Mouse (Mus musculus) heart, embryonic 13.5 days (tissue): ENCODE results near the gene Cdc27. TPM values are rescaled to one million over a fixed set of nuclear protein-coding genes. Genes with fewer than 3 reads are reported as not detected.

Experiments
- ATAC-seq: fragments of 200-750 bp; cut with Nextera tagmentation; 2 replicates; pipeline ENCODE4 v1.8.0; 2017; ENCODE audit warnings: moderate TSS enrichment; ENCODE audit not compliant: insufficient number of reproducible peaks, low FRiP score, low TSS enrichment; ENCODE audit errors: extremely low read depth
- H3K27ac ChIP-seq: fragments of 300-500 bp; sonication (generic); replicated peaks from 2 replicates; pipeline ENCODE4 v1.5.1; 2015; ENCODE audit warnings: moderate library complexity, mild to moderate bottlenecking, inconsistent platforms
- H3K27me3 ChIP-seq: fragments of 300-500 bp; sonication (generic); replicated peaks from 2 replicates; pipeline ENCODE4 v1.6.1; 2015; ENCODE audit warnings: mild to moderate bottlenecking, inconsistent platforms
- H3K36me3 ChIP-seq: fragments of 300-500 bp; sonication (generic); 2 replicates; pipeline ENCODE4 v1.6.1; 2015; ENCODE audit warnings: mild to moderate bottlenecking, inconsistent platforms
- H3K4me1 ChIP-seq: fragments of 300-500 bp; sonication (generic); 2 replicates; pipeline ENCODE4 v1.6.1; 2015; ENCODE audit warnings: inconsistent platforms
- H3K4me2 ChIP-seq: fragments of 300-500 bp; sonication (generic); 2 replicates; pipeline ENCODE4 v1.6.1; 2015; ENCODE audit warnings: inconsistent platforms, mild to moderate bottlenecking, moderate library complexity
- H3K4me3 ChIP-seq: fragments of 300-500 bp; sonication (generic); 2 replicates; pipeline ENCODE4 v1.5.1; 2015; ENCODE audit warnings: moderate library complexity, mild to moderate bottlenecking, inconsistent platforms
- H3K9ac ChIP-seq: fragments of 300-500 bp; sonication (generic); 2 replicates; pipeline ENCODE4 v1.6.1; 2015; ENCODE audit warnings: inconsistent platforms, mild to moderate bottlenecking, moderate library complexity
- H3K9me3 ChIP-seq: fragments of 300-500 bp; sonication (generic); 2 replicates; pipeline ENCODE4 v1.6.1; 2016; ENCODE audit warnings: inconsistent platforms
- WGBS: fragments of 180-500 bp; shearing (Covaris S2); methylation state at CpG from one replicate; pipeline ENCODE4 v1.1.7; 2015; ENCODE audit warnings: mixed read lengths; 5-methylcytosine and 5-hydroxymethylcytosine counted together
- polyA plus RNA-seq: library from polyadenylated mRNA; unstranded; fragments of >200 nt; fragmentation: Nextera tagmentation; extraction: Ambion mirVana; gene quantifications from 2 replicates; pipeline ENCODE4 v1.2.1, GENCODE M21; 2015

Cdc27 gene
- polyA plus RNA-seq = 31.7 TPM in 2 replicates

DNA sequence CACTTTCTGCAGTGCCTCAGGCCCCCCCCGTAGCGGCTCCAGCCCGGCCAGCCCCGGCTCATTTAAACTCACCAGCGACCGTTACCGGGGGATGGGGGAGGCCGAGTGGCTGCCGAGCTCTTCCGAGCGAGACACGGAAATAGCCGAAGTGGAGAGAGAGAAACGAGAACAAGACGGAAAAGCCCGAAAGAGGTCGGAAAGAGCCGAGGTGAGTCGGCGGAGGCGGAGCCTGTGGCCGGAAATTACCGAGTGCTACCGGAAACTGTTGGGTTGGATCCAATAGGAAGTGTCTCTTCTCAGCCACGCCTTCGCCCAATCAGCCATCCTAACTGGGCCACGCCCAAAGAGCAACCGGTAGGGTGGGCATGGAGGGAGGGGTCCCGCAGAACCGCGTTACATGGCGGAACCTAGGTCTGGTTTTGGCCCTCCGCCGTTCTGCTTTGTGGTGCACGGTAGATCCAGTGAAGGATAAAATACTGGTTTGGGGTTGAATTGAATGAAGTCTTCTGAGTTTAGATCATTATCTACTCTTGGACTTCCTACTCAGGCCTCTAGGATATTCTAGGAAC, at the start of gene Cdc27, which contains the start of gene Myl4:
Gene Cdc27 (minus strand): TSS at position 215 of the 569 bp plus-strand sequence.
Gene Myl4 (plus strand): TSS at position 258 of the 569 bp plus-strand sequence.
- Histone ChIP-seq H3K4me2 (peak within 1 kb of the TSS; percentile 86), H3K27me3 (no peaks in the 10 kb centered on the region), H3K4me3 (peak within 1 kb of the TSS; percentile 98), H3K9ac (peak within 1 kb of the TSS; percentile 100), H3K36me3 (0 out of 2 replicates have a peak, but pooled peaks cover 5% of the 10 kb centered on the region), H3K27ac (peak within 1 kb of the TSS; percentile 96), H3K4me1 (peaks cover 42% of the 10 kb centered on the region), H3K9me3 (no peaks in the 10 kb centered on the region)
- ATAC-seq = peak; percentile 95
- under 1% methylated on average over 35 of the region's 35 CpGs for WGBS

DNA sequence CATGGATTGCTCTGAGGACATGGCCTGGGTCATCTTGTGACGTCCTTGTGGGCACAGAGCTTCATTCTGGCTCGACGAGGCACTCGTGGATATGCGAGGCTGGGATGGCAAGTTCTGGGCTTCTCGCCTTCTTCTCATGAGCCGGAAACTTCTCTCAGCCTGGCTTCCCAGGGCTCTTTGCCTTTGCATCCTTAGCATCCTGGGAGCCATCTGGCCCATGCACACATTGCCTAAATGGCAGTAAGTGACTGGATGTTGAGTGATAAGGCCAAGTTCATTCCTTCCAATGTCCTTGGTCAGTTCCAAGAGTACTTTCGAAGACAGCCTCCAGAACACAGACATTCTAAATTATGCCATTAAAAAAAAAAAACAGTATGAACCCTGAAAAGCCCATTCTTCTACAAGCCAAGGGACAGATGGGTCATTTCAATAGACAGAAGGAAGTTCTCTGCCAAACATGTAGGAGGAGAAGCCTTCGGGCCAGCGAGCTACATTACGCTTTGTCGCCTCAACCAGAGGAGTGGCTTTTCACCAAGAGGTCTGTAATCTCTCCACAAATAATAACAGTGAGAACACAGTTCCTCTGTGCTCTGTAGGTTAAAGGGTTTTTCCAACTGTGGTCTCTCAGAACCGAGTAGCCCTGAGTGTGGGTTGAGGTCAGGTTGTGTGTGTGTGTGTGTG, 49.0 kb upstream of the Cdc27 start:
- H3K36me3 ChIP-seq = no peaks in the 10 kb centered on the region
- peak overlapping the region; percentile 72 for H3K27ac ChIP-seq
- H3K9me3 ChIP-seq = no peaks in the 10 kb centered on the region
- no peak overlapping the region for H3K4me2 ChIP-seq
- 71% methylated on average over 13 of the region's 13 CpGs for WGBS
- peaks cover 13% of the 10 kb centered on the region for H3K4me1 ChIP-seq
- H3K9ac ChIP-seq = no peak overlapping the region
- H3K27me3 ChIP-seq = 0 out of 2 replicates have a peak, but pooled peaks cover 2% of the 10 kb centered on the region
- no peak for ATAC-seq
- no peak overlapping the region for H3K4me3 ChIP-seq

GRCm38 (mm10) chr11:104596365-104596764, 45.9 kb upstream of the Cdc27 start:
- WGBS = 40% methylated on average over 10 of the region's 10 CpGs
- no peak overlapping the region for H3K4me3 ChIP-seq

GRCm38 (mm10) chr11:104592066-104592835, 41.8 kb upstream of the Cdc27 start:
- WGBS = 61% methylated on average over 13 of the region's 13 CpGs
- Histone ChIP-seq H3K4me1 (peaks cover 23% of the 10 kb centered on the region), H3K4me2 (no peak overlapping the region), H3K27ac (no peak overlapping the region), H3K4me3 (no peak overlapping the region), H3K9ac (no peak overlapping the region), H3K27me3 (no peaks in the 10 kb centered on the region), H3K9me3 (no peaks in the 10 kb centered on the region), H3K36me3 (peaks cover 12% of the 10 kb centered on the region)
- no peak for ATAC-seq

More at GRCm38 (mm10) chr11:104596365-104596764, 45.9 kb upstream of the Cdc27 start:
- Histone ChIP-seq H3K36me3 (no peaks in the 10 kb centered on the region), H3K9me3 (no peaks in the 10 kb centered on the region), H3K4me1 (peaks cover 13% of the 10 kb centered on the region), H3K9ac (no peak overlapping the region), H3K27me3 (no peaks in the 10 kb centered on the region), H3K27ac (no peak overlapping the region), H3K4me2 (0 out of 2 replicates have a peak overlapping the region, but pooled peaks have one; percentile 9)
- no peak for ATAC-seq

DNA sequence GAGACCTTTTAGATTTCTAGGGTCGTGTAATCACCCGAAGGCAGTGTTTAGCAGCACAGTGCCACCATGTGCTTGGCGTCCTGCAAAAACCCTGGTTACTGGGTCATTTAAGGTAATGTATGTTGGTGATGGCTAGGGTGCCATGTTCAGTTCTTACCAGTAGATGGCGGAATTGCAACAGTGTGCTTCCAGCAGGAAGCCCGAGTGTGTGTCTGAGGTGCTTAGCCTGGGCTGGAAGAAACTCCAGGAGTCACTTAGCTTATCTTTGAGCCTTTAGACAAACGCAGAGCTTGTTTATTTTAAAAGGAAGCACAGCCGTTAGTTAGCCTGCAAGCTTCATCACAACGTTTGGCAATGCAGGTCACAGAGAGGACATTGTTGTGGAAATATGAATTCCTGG, 39.7 kb upstream of the Cdc27 start:
- no peak overlapping the region for H3K4me3 ChIP-seq
- H3K36me3 ChIP-seq = peaks cover 33% of the 10 kb centered on the region
- no peaks in the 10 kb centered on the region for H3K27me3 ChIP-seq
- no peak overlapping the region for H3K27ac ChIP-seq
- H3K9ac ChIP-seq = no peak overlapping the region
- no peaks in the 10 kb centered on the region for H3K9me3 ChIP-seq
- peak; percentile 45; the same call in 1 of the 2 replicates for ATAC-seq
- peaks cover 10% of the 10 kb centered on the region for H3K4me1 ChIP-seq
- H3K4me2 ChIP-seq = no peak overlapping the region
- WGBS = under 1% methylated on average over 8 of the region's 8 CpGs

DNA sequence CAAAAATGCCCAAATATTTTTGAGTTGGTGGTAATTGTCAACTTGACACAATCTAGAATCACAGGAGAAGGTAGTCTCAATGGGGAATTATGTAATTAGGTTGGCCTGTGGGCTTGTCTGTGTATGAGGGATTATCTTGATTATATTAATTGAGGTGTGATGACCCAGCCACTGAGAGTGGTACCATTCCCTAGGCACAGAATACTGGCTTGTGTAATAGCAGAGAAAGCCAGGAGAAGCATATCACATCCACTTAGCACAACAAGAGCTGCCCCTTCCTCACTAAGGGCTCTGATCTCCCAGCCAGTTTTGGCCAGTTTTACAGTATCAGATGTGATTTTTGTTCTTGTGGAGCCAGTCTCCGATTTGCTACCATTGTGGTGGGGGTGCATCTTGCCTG, 39.1 kb upstream of the Cdc27 start:
- 56% methylated on average over 1 of the region's 1 CpGs for WGBS
- Histone ChIP-seq H3K36me3 (peaks cover 39% of the 10 kb centered on the region), H3K4me1 (peaks cover 9% of the 10 kb centered on the region), H3K9ac (no peak overlapping the region), H3K27ac (no peak overlapping the region), H3K4me2 (no peak overlapping the region), H3K4me3 (no peak overlapping the region), H3K27me3 (no peaks in the 10 kb centered on the region), H3K9me3 (no peaks in the 10 kb centered on the region)
- no peak for ATAC-seq

DNA sequence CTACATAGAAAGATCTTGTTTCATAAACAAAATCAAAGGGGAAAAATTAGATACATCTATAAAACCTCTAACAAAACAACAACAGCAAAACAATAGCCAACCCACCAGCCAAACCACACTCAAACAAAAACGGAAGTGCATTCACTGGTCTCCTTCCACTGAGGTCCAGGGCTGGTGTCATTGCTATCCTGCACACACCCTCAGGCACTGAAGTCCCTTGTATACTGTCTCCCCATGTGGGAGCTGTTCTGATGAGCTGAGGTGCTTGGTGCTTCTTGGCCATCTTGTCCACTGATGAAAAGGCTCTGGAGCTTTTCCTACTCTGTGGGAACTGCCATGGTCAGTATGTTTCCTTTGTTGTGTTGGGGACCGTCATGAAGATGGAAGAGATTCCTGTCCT, 38.1 kb upstream of the Cdc27 start:
- no peak overlapping the region for H3K27ac ChIP-seq
- peaks cover 49% of the 10 kb centered on the region for H3K36me3 ChIP-seq
- H3K27me3 ChIP-seq = no peaks in the 10 kb centered on the region
- H3K9me3 ChIP-seq = no peaks in the 10 kb centered on the region
- 68% methylated on average over 2 of the region's 2 CpGs for WGBS
- no peak overlapping the region for H3K9ac ChIP-seq
- no peak for ATAC-seq
- H3K4me2 ChIP-seq = no peak overlapping the region
- peaks cover 15% of the 10 kb centered on the region for H3K4me1 ChIP-seq
- no peak overlapping the region for H3K4me3 ChIP-seq

DNA sequence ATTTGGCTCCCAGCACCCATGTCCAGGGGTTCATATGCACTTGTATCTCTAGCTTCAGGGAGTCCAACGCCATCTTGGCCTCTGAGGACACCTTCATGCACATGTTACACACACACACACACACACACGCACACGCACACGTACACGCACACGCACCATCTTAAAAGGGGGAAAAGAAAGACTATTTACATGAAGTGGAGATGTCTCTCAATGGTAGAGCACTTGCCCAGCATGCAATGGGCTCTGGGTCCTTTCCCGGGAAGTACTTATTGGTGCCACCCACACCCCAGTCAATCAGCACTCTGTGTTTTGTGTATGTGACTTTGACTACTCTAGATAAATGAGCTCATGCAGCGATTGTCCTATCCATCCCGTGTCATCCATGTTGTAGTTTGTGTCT, 37.5 kb upstream of the Cdc27 start:
- H3K4me1 ChIP-seq = peaks cover 18% of the 10 kb centered on the region
- no peaks in the 10 kb centered on the region for H3K27me3 ChIP-seq
- 0 out of 2 replicates have a peak overlapping the region, but pooled peaks have one; percentile 8 for H3K27ac ChIP-seq
- H3K36me3 ChIP-seq = peaks cover 55% of the 10 kb centered on the region
- H3K4me3 ChIP-seq = no peak overlapping the region
- H3K4me2 ChIP-seq = no peak overlapping the region
- no peaks in the 10 kb centered on the region for H3K9me3 ChIP-seq
- no peak overlapping the region for H3K9ac ChIP-seq
- WGBS = 91% methylated on average over 9 of the region's 9 CpGs
- no peak for ATAC-seq

GRCm38 (mm10) chr11:104585495-104585894, 35.1 kb upstream of the Cdc27 start:
- no peak for ATAC-seq
- Histone ChIP-seq H3K4me3 (no peak overlapping the region), H3K27me3 (no peaks in the 10 kb centered on the region), H3K9ac (no peak overlapping the region), H3K4me2 (no peak overlapping the region), H3K9me3 (no peaks in the 10 kb centered on the region), H3K27ac (no peak overlapping the region), H3K4me1 (peaks cover 38% of the 10 kb centered on the region), H3K36me3 (peaks cover 79% of the 10 kb centered on the region)
- WGBS = 62% methylated on average over 5 of the region's 5 CpGs

GRCm38 (mm10) chr11:104582630-104583364, 32.4 kb upstream of the Cdc27 start:
- Histone ChIP-seq H3K4me2 (peak overlapping the region; percentile 73), H3K4me1 (peaks cover 58% of the 10 kb centered on the region), H3K4me3 (no peak overlapping the region), H3K9me3 (no peaks in the 10 kb centered on the region), H3K36me3 (peaks cover 87% of the 10 kb centered on the region), H3K27ac (peak overlapping the region; percentile 97), H3K9ac (peak overlapping the region; percentile 69), H3K27me3 (no peaks in the 10 kb centered on the region)
- ATAC-seq = no peak
- WGBS = 54% methylated on average over 13 of the region's 13 CpGs

- Histone ChIP-seq H3K9ac (peak overlapping the region; percentile 69), H3K4me2 (peak overlapping the region; percentile 73), H3K27me3 (no peaks in the 10 kb centered on the region), H3K4me1 (peaks cover 63% of the 10 kb centered on the region), H3K4me3 (no peak overlapping the region), H3K9me3 (no peaks in the 10 kb centered on the region), H3K36me3 (peaks cover 81% of the 10 kb centered on the region), H3K27ac (peak overlapping the region; percentile 97; the same call in 1 of the 2 replicates)
- ATAC-seq = no peak
- 68% methylated on average over 2 of the region's 2 CpGs for WGBS
Observed at GRCm38 (mm10) chr11:104582308-104582606, 31.8 kb upstream of the Cdc27 start.
